Mouse (Mus musculus) right cerebral cortex, postnatal 10 days (tissue): Measurements from ENCODE around the gene Olfr1358.

Experiments used
- DNase-seq, 2 experiments: peaks; one replicate each; pipeline ENCODE4 v3.0.0; 2021; ENCODE audit warnings: low spot score in 2 of 2

The Olfr1358 gene

DNA sequence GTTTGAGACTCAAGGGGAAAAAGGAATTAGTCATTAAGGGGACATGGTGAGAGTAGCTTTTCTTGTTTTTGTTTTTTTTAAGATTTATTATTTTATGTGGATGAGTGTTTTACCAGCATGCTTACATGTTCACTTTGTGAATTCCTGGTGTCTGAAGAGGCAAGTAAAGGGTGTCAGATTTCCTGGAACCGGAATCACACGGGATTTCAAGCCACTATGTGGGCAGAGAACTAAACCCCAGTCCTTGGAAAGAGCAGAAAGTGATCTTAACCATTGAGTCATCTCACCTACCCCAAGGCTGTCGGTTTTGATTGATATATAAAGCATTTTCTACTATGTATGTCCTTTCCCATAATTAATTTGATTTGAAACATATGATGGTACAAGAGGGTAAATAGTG, 52.5 kb downstream of the Olfr1358 start:
- no peak for DNase-seq
